Mouse (Mus musculus) MEL (cell line): ENCODE results near the gene Fam72a. TPM values are rescaled to one million over a fixed set of nuclear protein-coding genes. Genes with fewer than 3 reads are reported as not detected.
A peak's percentile ranks its signal among the peaks of the same experiment; 100 is the strongest.

Experiments
- DNase-seq: peaks from one replicate; pipeline ENCODE4 v3.0.0; 2011; ENCODE audit warnings: low read depth, low spot score
- H3K27ac ChIP-seq: 2 replicates; pipeline ENCODE4 v1.5.1; 2012; ENCODE audit warnings: low read depth, mild to moderate bottlenecking, control low read depth, low read length, moderate library complexity; ENCODE audit not compliant: control insufficient read depth
- H3K27me3 ChIP-seq, 2 experiments: fragments of 150-350 bp in 1 of 2; sonication (generic) in 1 of 2; 2 replicates each; pipeline ENCODE4 v1.6.1; 2012; ENCODE audit warnings: low read length in 2 of 2, mild to moderate bottlenecking in 2 of 2, improper control_type of control experiment in 1 of 2, moderate library complexity in 1 of 2; ENCODE audit not compliant: insufficient read depth in 2 of 2, control insufficient read depth in 1 of 2
- H3K36me3 ChIP-seq, 2 experiments: 2 replicates each; pipeline ENCODE4 v1.6.1; 2012 to 2014; ENCODE audit warnings: low read length in 2 of 2, improper control_type of control experiment in 1 of 2, inconsistent platforms in 1 of 2, mild to moderate bottlenecking in 1 of 2; ENCODE audit not compliant: insufficient read depth in 2 of 2, control insufficient read depth in 1 of 2
- H3K4me1 ChIP-seq, 2 experiments: fragments of 150-350 bp in 1 of 2; sonication (generic) in 1 of 2; 2 replicates each; pipeline ENCODE4 v1.6.1; 2012; ENCODE audit warnings: low read length in 2 of 2, improper control_type of control experiment in 1 of 2, mild to moderate bottlenecking in 1 of 2; ENCODE audit not compliant: insufficient read depth in 2 of 2, control insufficient read depth in 1 of 2
- H3K4me3 ChIP-seq, 2 experiments: fragments of 150-350 bp in 1 of 2; sonication (generic) in 1 of 2; 2 replicates each; pipeline ENCODE4 v1.5.1; 2012; ENCODE audit warnings: low read depth in 2 of 2, low read length in 2 of 2, mild to moderate bottlenecking in 2 of 2, moderate library complexity in 2 of 2, control low read depth in 1 of 2, improper control_type of control experiment in 1 of 2; ENCODE audit not compliant: control insufficient read depth in 1 of 2, insufficient read depth in 1 of 2
- H3K79me2 ChIP-seq: 2 replicates; pipeline ENCODE4 v1.6.1; 2012; ENCODE audit warnings: mild to moderate bottlenecking, low read length, moderate library complexity; ENCODE audit not compliant: control insufficient read depth, poor library complexity, insufficient read depth
- H3K9ac ChIP-seq: 2 replicates; pipeline ENCODE4 v1.6.1; 2012; ENCODE audit warnings: low read depth, mild to moderate bottlenecking, control low read depth, low read length, moderate library complexity; ENCODE audit not compliant: control insufficient read depth, poor library complexity, severe bottlenecking
- H3K9me3 ChIP-seq: fragments of 150-350 bp; sonication (generic); replicated peaks from 2 replicates; pipeline ENCODE4 v1.6.1; 2012; ENCODE audit warnings: mild to moderate bottlenecking, low read length, improper control_type of control experiment, moderate library complexity; ENCODE audit not compliant: insufficient read depth
- BHLHE40 ChIP-seq: IDR thresholded peaks from 2 replicates; pipeline ENCODE4 v1.6.1; 2012; ENCODE audit warnings: low read depth, mild to moderate bottlenecking, inconsistent platforms, low read length, improper control_type of control experiment, borderline replicate concordance
- CHD1 ChIP-seq: IDR thresholded peaks from 2 replicates; pipeline ENCODE4 v1.6.1; 2012; ENCODE audit warnings: low read depth, mild to moderate bottlenecking, inconsistent platforms, low read length, improper control_type of control experiment
- CHD2 ChIP-seq: IDR thresholded peaks from 2 replicates; pipeline ENCODE4 v1.6.1; 2011; ENCODE audit warnings: low read length, improper control_type of control experiment
- CTCF ChIP-seq, 3 experiments: IDR thresholded peaks in 2 of 3; conservative IDR thresholded peaks in 1 of 3; 2 replicates each; pipeline ENCODE4 v1.5.1; 2011 to 2012; ENCODE audit warnings: low read length in 3 of 3, low read depth in 2 of 3, mild to moderate bottlenecking in 2 of 3, improper control_type of control experiment in 1 of 3, inconsistent platforms in 1 of 3, mixed read lengths in 1 of 3, moderate library complexity in 1 of 3; ENCODE audit not compliant: control insufficient read depth in 1 of 3, insufficient read depth in 1 of 3, poor library complexity in 1 of 3, severe bottlenecking in 1 of 3
- E2F4 ChIP-seq: IDR thresholded peaks from 2 replicates; pipeline ENCODE4 v1.6.1; 2011; ENCODE audit warnings: low read depth, low read length, improper control_type of control experiment, borderline replicate concordance
- ELF1 ChIP-seq: IDR thresholded peaks from 2 replicates; pipeline ENCODE4 v1.6.1; 2014; ENCODE audit warnings: low read depth, mild to moderate bottlenecking, inconsistent platforms, low read length, improper control_type of control experiment, moderate library complexity
- EP300 ChIP-seq, 2 experiments: IDR thresholded peaks; 2 replicates each; pipeline ENCODE4 v1.6.1; 2011; ENCODE audit warnings: improper control_type of control experiment in 2 of 2, low read length in 2 of 2, low read depth in 1 of 2, mild to moderate bottlenecking in 1 of 2
- ETS1 ChIP-seq: IDR thresholded peaks from 2 replicates; pipeline ENCODE4 v1.6.1; 2012; ENCODE audit warnings: low read depth, mild to moderate bottlenecking, inconsistent platforms, low read length, improper control_type of control experiment, moderate library complexity
- MAZ ChIP-seq: IDR thresholded peaks from 2 replicates; pipeline ENCODE4 v1.6.1; 2012; ENCODE audit warnings: low read depth, mild to moderate bottlenecking, inconsistent platforms, low read length, improper control_type of control experiment
- MXI1 ChIP-seq: IDR thresholded peaks from 2 replicates; pipeline ENCODE4 v1.6.1; 2011; ENCODE audit warnings: mild to moderate bottlenecking, low read depth, low read length, improper control_type of control experiment
- MYC ChIP-seq: IDR thresholded peaks from 2 replicates; pipeline ENCODE4 v1.6.1; 2011; ENCODE audit warnings: low read depth, mild to moderate bottlenecking, low read length, improper control_type of control experiment, moderate library complexity
- NELFE ChIP-seq: IDR thresholded peaks from 2 replicates; pipeline ENCODE4 v1.6.1; 2011; ENCODE audit warnings: low read depth, low read length, improper control_type of control experiment
- POLR2A ChIP-seq, 2 experiments: IDR thresholded peaks; 2 replicates each; pipeline ENCODE4 v1.6.1; 2011 to 2012; ENCODE audit warnings: low read length in 2 of 2, mild to moderate bottlenecking in 2 of 2, control low read depth in 1 of 2, improper control_type of control experiment in 1 of 2, low read depth in 1 of 2, moderate library complexity in 1 of 2; ENCODE audit not compliant: control insufficient read depth in 1 of 2, insufficient read depth in 1 of 2, poor library complexity in 1 of 2
- POLR2AphosphoS2 ChIP-seq: IDR thresholded peaks from 2 replicates; pipeline ENCODE4 v1.6.1; 2011; ENCODE audit warnings: low read length, improper control_type of control experiment
- RAD21 ChIP-seq: IDR thresholded peaks from 2 replicates; pipeline ENCODE4 v1.6.1; 2011; ENCODE audit warnings: mild to moderate bottlenecking, low read depth, low read length, improper control_type of control experiment
- TAL1 ChIP-seq: IDR thresholded peaks from 2 replicates; pipeline ENCODE4 v1.6.1; 2012; ENCODE audit warnings: mild to moderate bottlenecking, inconsistent platforms, low read length, moderate library complexity, mixed read lengths
- TBP ChIP-seq: IDR thresholded peaks from 2 replicates; pipeline ENCODE4 v1.8.0; 2011; ENCODE audit warnings: low read depth, low read length, improper control_type of control experiment
- TCF12 ChIP-seq: IDR thresholded peaks from 2 replicates; pipeline ENCODE4 v1.6.1; 2014; ENCODE audit warnings: low read depth, mild to moderate bottlenecking, inconsistent platforms, low read length, improper control_type of control experiment, moderate library complexity
- UBTF ChIP-seq: IDR thresholded peaks from 2 replicates; pipeline ENCODE4 v1.6.1; 2012; ENCODE audit warnings: low read depth, mild to moderate bottlenecking, inconsistent platforms, low read length, improper control_type of control experiment, moderate library complexity, borderline replicate concordance; ENCODE audit not compliant: insufficient read depth
- USF1 ChIP-seq: IDR thresholded peaks from 2 replicates; pipeline ENCODE4 v1.6.1; 2014; ENCODE audit warnings: low read depth, mild to moderate bottlenecking, inconsistent platforms, low read length, improper control_type of control experiment, moderate library complexity
- USF2 ChIP-seq, 2 experiments: IDR thresholded peaks; 2 replicates each; pipeline ENCODE4 v1.6.1; 2011 to 2012; ENCODE audit warnings: improper control_type of control experiment in 2 of 2, low read length in 2 of 2, borderline replicate concordance in 1 of 2, inconsistent platforms in 1 of 2, low read depth in 1 of 2, mild to moderate bottlenecking in 1 of 2; ENCODE audit not compliant: insufficient read depth in 1 of 2
- ZMIZ1 ChIP-seq: IDR thresholded peaks from 2 replicates; pipeline ENCODE4 v1.6.1; 2012; ENCODE audit warnings: low read depth, mild to moderate bottlenecking, inconsistent platforms, low read length, improper control_type of control experiment, moderate library complexity
- ZNF384 ChIP-seq: IDR thresholded peaks from 2 replicates; pipeline ENCODE4 v1.6.1; 2012; ENCODE audit warnings: low read depth, mild to moderate bottlenecking, inconsistent platforms, low read length, improper control_type of control experiment
- polyA plus RNA-seq, 2 experiments: library from polyadenylated mRNA; stranded (reverse) in 1 of 2; unstranded in 1 of 2; fragments of >175 nt in 1 of 2; fragments of >200 nt in 1 of 2; gene quantifications; 2 replicates each; pipeline versions ENCODE4 v1.2.1 to v1.2.4; 2012; ENCODE audit warnings: low replicate concordance in 2 of 2, low read depth in 1 of 2; ENCODE audit not compliant: insufficient read length in 2 of 2, insufficient read depth in 1 of 2, missing spikeins in 1 of 2
- total RNA-seq: library from RNA; depleted of rRNA; stranded (reverse); fragments of 300-350 nt; gene quantifications from 2 replicates; pipeline ENCODE4 v1.2.3, GENCODE M21; 2012

Fam72a gene
- total and polyA plus RNA-seq, 3 experiments, result 8.2 to 8.8 TPM; not detected in 1

DNA sequence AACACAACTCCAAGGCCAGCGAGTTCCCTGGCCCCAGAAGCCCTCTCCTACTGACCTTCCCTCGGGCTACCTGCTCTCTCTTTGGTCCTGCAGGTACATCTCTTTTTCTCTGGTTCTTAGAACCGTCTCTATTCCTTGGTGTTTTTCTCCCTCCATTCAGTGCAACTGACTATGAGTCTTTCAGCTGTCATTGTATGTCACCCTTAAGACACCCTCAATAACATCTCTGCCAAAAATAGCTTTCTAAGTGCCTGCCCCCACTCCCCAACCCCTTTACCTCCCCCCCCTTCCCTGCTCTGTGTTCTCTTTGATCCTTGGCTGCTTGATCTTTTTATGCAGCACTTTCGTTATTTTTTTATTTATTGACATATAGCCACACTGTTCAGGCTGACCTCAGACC lies 52.7 kb downstream of the Fam72a start:
- Histone ChIP-seq H3K9ac (no peak overlapping the region), H3K4me1 (no peaks in the 10 kb centered on the region), H3K36me3 (no peaks in the 10 kb centered on the region), H3K27ac (no peak overlapping the region), H3K79me2 (no peaks in the 10 kb centered on the region), H3K4me3 (no peak overlapping the region), H3K9me3 (no peaks in the 10 kb centered on the region), H3K27me3 (peaks cover 3 to 4% of the 10 kb centered on the region in 2 experiments)
- TF ChIP-seq TBP, result no peak
- no peak for DNase-seq

DNA sequence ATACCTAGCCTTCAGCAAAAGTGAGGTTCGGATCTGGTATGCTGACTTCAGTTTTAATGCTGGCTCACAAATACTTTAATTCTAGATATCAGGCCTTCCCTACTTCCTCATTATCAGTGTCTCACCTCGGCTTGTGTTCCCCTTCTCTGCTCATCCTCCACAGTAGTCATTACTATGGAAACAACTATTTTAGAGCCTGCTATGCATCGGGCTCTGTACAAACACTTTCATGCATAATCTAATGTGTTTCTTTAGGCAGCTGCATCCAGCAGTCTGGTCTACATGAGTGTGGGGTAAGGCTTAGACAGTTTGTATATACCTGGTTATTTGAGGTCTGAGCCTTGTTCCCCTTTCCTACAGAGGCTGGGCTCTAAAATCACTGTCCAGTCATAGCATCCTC lies 55.9 kb downstream of the Fam72a start:
- peaks cover 5% of the 10 kb centered on the region in 2 experiments; a peak in 3 of 4 replicates for H3K27me3 ChIP-seq
- peak; percentile 43 for DNase-seq
- no peak overlapping the region for H3K9ac ChIP-seq
- H3K36me3 ChIP-seq, result no peaks in the 10 kb centered on the region
- no peak overlapping the region for H3K27ac ChIP-seq
- TF ChIP-seq CHD1 (no peak), TAL1 (no peak), MXI1 (no peak), USF1 (no peak), ETS1 (no peak), USF2 (IDR thresholded peaks at IDR 0.05; ENCODE audit: borderline replicate concordance in 1 of 2, insufficient read depth in 1 of 2, low read depth in 1 of 2, low read length in 2 of 2) (no peak), ZNF384 (no peak), CTCF (IDR thresholded peaks at IDR 0.05 in 2 of 3, conservative IDR thresholded peaks at IDR 0.05 in 1 of 3; ENCODE audit: control insufficient read depth in 1 of 3, insufficient read depth in 1 of 3, low read depth in 2 of 3, low read length in 3 of 3, poor library complexity in 1 of 3, severe bottlenecking in 1 of 3) (no peak), ELF1 (no peak), NELFE (no peak), TCF12 (no peak), MYC (no peak), CHD2 (no peak), TBP (no peak), MAZ (no peak), BHLHE40 (no peak)
- no peaks in the 10 kb centered on the region for H3K9me3 ChIP-seq
- no peaks in the 10 kb centered on the region for H3K4me1 ChIP-seq
- no peak overlapping the region for H3K4me3 ChIP-seq
- no peaks in the 10 kb centered on the region for H3K79me2 ChIP-seq

- Histone ChIP-seq H3K27me3 (peaks cover 5 to 6% of the 10 kb centered on the region in 2 experiments; a peak in 3 of 4 replicates), H3K79me2 (no peaks in the 10 kb centered on the region), H3K9me3 (no peaks in the 10 kb centered on the region), H3K9ac (no peak overlapping the region), H3K4me3 (no peak overlapping the region), H3K36me3 (no peaks in the 10 kb centered on the region), H3K27ac (no peak overlapping the region), H3K4me1 (no peaks in the 10 kb centered on the region)
- no peak for DNase-seq
- TF ChIP-seq POLR2A (IDR thresholded peaks at IDR 0.05; ENCODE audit: control insufficient read depth in 1 of 2, insufficient read depth in 1 of 2, low read depth in 1 of 2, low read length in 2 of 2, poor library complexity in 1 of 2) (no peak), TBP (no peak), RAD21 (no peak), CHD2 (no peak), TAL1 (no peak), ZNF384 (no peak), EP300 (IDR thresholded peaks at IDR 0.05; ENCODE audit: low read depth in 1 of 2, low read length in 2 of 2) (no peak), ZMIZ1 (no peak), E2F4 (no peak), UBTF (no peak), POLR2AphosphoS2 (no peak), MAZ (no peak), BHLHE40 (no peak)
These were observed 59.1 kb downstream of the Fam72a start for GRCm38 (mm10) chr1:131586836-131587235.
